Mouse (Mus musculus) C2C12 (cell line): ENCODE data around the gene 3110009E18Rik. TPM values are rescaled to one million over a fixed set of nuclear protein-coding genes. Genes with fewer than 3 reads are reported as not detected.

ENCODE experiments used
- H3K27me3 ChIP-seq: one replicate; pipeline ENCODE4 v1.6.1; 2011; ENCODE audit not compliant: control insufficient read depth, insufficient read depth, insufficient read length
- H3K36me3 ChIP-seq: one replicate; pipeline ENCODE4 v1.6.1; 2011; ENCODE audit not compliant: control insufficient read depth, insufficient read depth
- H3K4me3 ChIP-seq: one replicate; pipeline ENCODE4 v1.5.1; 2011; ENCODE audit warnings: mild to moderate bottlenecking, control low read depth; ENCODE audit not compliant: poor library complexity, insufficient read depth, severe bottlenecking
- H3K79me2 ChIP-seq: one replicate; pipeline ENCODE4 v1.6.1; 2011; ENCODE audit not compliant: control insufficient read depth, insufficient read depth
- H3K79me3 ChIP-seq: one replicate; pipeline ENCODE4 v1.6.1; 2011; ENCODE audit warnings: low read depth, control low read depth
- H3ac ChIP-seq: one replicate; pipeline ENCODE3; 2011; ENCODE audit warnings: low read depth; ENCODE audit not compliant: control insufficient read depth, insufficient read length
- CEBPB ChIP-seq: IDR thresholded peaks from one replicate; pipeline ENCODE4 v1.6.1; 2011; ENCODE audit warnings: low read depth, mild to moderate bottlenecking, control low read depth, moderate library complexity
- CTCF ChIP-seq: IDR thresholded peaks from one replicate; pipeline ENCODE4 v1.5.1; 2011; ENCODE audit not compliant: control insufficient read depth, insufficient read depth, insufficient read length
- FOSL1 ChIP-seq: IDR thresholded peaks from one replicate; pipeline ENCODE4 v1.8.0; 2011; ENCODE audit warnings: mild to moderate bottlenecking, low read length; ENCODE audit not compliant: poor library complexity, insufficient read depth, severe bottlenecking
- MAX ChIP-seq: IDR thresholded peaks from one replicate; pipeline ENCODE4 v1.6.1; 2011; ENCODE audit warnings: mild to moderate bottlenecking, control low read depth
- MYOD1 ChIP-seq: IDR thresholded peaks from one replicate; pipeline ENCODE4 v1.6.1; 2011; ENCODE audit warnings: low read depth; ENCODE audit not compliant: control insufficient read depth, insufficient read length
- MYOG ChIP-seq: IDR thresholded peaks from one replicate; pipeline ENCODE4 v1.6.1; 2011; ENCODE audit not compliant: control insufficient read depth, insufficient read length; ENCODE audit errors: extremely low read depth
- USF1 ChIP-seq: IDR thresholded peaks from one replicate; pipeline ENCODE4 v1.6.1; 2011; ENCODE audit warnings: low read depth, mild to moderate bottlenecking, control low read depth, moderate library complexity
- polyA plus RNA-seq: library from polyadenylated mRNA; unstranded; fragments of >200 nt; fragmentation: generic; extraction: Trizol; gene quantifications from one replicate; pipeline ENCODE4 v1.2.1, GENCODE M21; 2012; ENCODE audit warnings: missing spikeins

Gene 3110009E18Rik
- polyA plus RNA-seq, 1 experiment = 19.8 TPM

- Histone ChIP-seq H3ac (no peak overlapping the region), H3K79me3 (no peaks in the 10 kb centered on the region), H3K4me3 (no peak overlapping the region), H3K27me3 (no peaks in the 10 kb centered on the region), H3K36me3 (peaks cover 4% of the 10 kb centered on the region), H3K79me2 (no peaks in the 10 kb centered on the region)
- no peak for TF ChIP-seq FOSL1
- TF ChIP-seq MYOD1 = no peak
- no peak for TF ChIP-seq CTCF
Observed at GRCm38 (mm10) chr1:120232170-120232569, 111.2 kb downstream of the 3110009E18Rik start.

GRCm38 (mm10) chr1:120235631-120236215 is 114.7 kb downstream of the 3110009E18Rik start:
- Histone ChIP-seq H3K79me3 (no peaks in the 10 kb centered on the region), H3K79me2 (no peaks in the 10 kb centered on the region), H3K4me3 (no peak overlapping the region), H3K27me3 (no peaks in the 10 kb centered on the region), H3K36me3 (peaks cover 13% of the 10 kb centered on the region), H3ac (peak overlapping the region; percentile 54)
- TF ChIP-seq USF1 (peak; percentile 53), MYOG (no peak), CTCF (no peak)

GRCm38 (mm10) chr1:120236424-120236823 is 115.4 kb downstream of the 3110009E18Rik start:
- H3K36me3 ChIP-seq = peaks cover 13% of the 10 kb centered on the region
- peak; percentile 61 for TF ChIP-seq MYOD1
- TF ChIP-seq MAX = peak; percentile 97
- no peak for TF ChIP-seq CTCF
- TF ChIP-seq CEBPB = peak; percentile 38
- peak; percentile 91 for TF ChIP-seq FOSL1
- peak; percentile 96 for TF ChIP-seq USF1
- no peak for TF ChIP-seq MYOG
- no peaks in the 10 kb centered on the region for H3K27me3 ChIP-seq
- H3K79me2 ChIP-seq = no peaks in the 10 kb centered on the region
- no peak overlapping the region for H3K4me3 ChIP-seq
- no peaks in the 10 kb centered on the region for H3K79me3 ChIP-seq
- peak overlapping the region; percentile 54 for H3ac ChIP-seq

DNA sequence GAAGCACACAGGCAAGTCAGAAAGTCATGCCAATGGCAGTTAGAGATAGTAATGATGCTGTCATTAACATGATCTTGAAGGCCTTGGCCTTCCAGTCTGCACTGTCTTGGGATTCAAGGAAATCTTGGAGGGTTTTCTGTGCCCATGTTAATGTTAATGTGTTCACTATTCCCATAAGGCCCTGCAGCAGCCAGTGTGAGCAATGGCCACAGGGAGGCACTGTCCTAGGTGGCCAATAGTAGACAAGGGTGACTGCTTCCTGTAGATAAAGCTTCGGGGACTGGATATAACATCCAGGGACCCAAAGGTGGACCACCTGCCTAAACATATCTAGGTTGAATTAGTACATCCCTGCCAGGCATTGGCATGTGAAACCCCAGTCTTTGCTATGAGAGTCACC is 116.1 kb downstream of the 3110009E18Rik start:
- no peaks in the 10 kb centered on the region for H3K79me3 ChIP-seq

More for the DNA sequence above, 116.1 kb downstream of the 3110009E18Rik start:
- Histone ChIP-seq H3K36me3 (peaks cover 13% of the 10 kb centered on the region), H3K27me3 (no peaks in the 10 kb centered on the region), H3K79me2 (no peaks in the 10 kb centered on the region), H3K4me3 (no peak overlapping the region), H3ac (no peak overlapping the region)
- TF ChIP-seq FOSL1 = no peak
- TF ChIP-seq CEBPB = no peak
- no peak for TF ChIP-seq CTCF
- TF ChIP-seq MYOD1 = no peak
- no peak for TF ChIP-seq MYOG
- TF ChIP-seq USF1 = no peak
- no peak for TF ChIP-seq MAX

Other genes starting within 250 kb of the 3110009E18Rik start
- gene Tmem177, start 208.0 kb upstream of the 3110009E18Rik start, polyA plus RNA-seq = 5.0 TPM
- gene Cfap221, start 124.0 kb upstream of the 3110009E18Rik start, polyA plus RNA-seq = not detected
- 0.07 TPM for gene Sctr, start 114.3 kb upstream of the 3110009E18Rik start, polyA plus RNA-seq
- gene Tmem37, start 47.1 kb upstream of the 3110009E18Rik start, polyA plus RNA-seq = 38.4 TPM
- gene Dbi, start 109 bp upstream of the 3110009E18Rik start, polyA plus RNA-seq = 418 TPM
- gene Steap3, start 151.5 kb downstream of the 3110009E18Rik start, polyA plus RNA-seq = 42.7 TPM
- gene C1ql2, start 219.4 kb downstream of the 3110009E18Rik start, polyA plus RNA-seq = not detected